Mouse (Mus musculus): Measurements from ENCODE around the gene Fam81a. TPM values are rescaled to one million over a fixed set of nuclear protein-coding genes. Genes with fewer than 3 reads are reported as not detected.

Fam81a gene
- polyA plus RNA-seq, 1 experiment from 2014 or later = 2.4 TPM

- Histone ChIP-seq H3K9me3 (no peaks in the 10 kb centered on the region), H3K27me3 (replicated peaks) (no peaks in the 10 kb centered on the region), H3K36me3 (no peaks in the 10 kb centered on the region), H3K4me1 (no peaks in the 10 kb centered on the region), H3K9ac (no peak overlapping the region), H3K27ac (no peak overlapping the region), H3K4me3 (no peak overlapping the region), H3K4me2 (replicated peaks) (no peak overlapping the region)
- WGBS = 44% methylated on average over 5 of the region's 5 CpGs
- no peak for ATAC-seq (ENCODE audit: low FRiP score, low read depth)
Measured at GRCm38 (mm10) chr9:70048280-70048679, 94.1 kb downstream of the Fam81a start.

- no peaks in the 10 kb centered on the region for H3K4me1 ChIP-seq
- WGBS = 72% methylated on average over 3 of the region's 3 CpGs
- no peak overlapping the region for H3K4me2 ChIP-seq (replicated peaks)
- H3K27me3 ChIP-seq (replicated peaks) = no peaks in the 10 kb centered on the region
- no peaks in the 10 kb centered on the region for H3K36me3 ChIP-seq
- ATAC-seq (ENCODE audit: low FRiP score, low read depth) = no peak
- H3K9me3 ChIP-seq = no peaks in the 10 kb centered on the region
- H3K4me3 ChIP-seq = no peak overlapping the region
- H3K9ac ChIP-seq = no peak overlapping the region
- no peak overlapping the region for H3K27ac ChIP-seq
Measured at GRCm38 (mm10) chr9:70047839-70048238, 94.5 kb downstream of the Fam81a start.

DNA sequence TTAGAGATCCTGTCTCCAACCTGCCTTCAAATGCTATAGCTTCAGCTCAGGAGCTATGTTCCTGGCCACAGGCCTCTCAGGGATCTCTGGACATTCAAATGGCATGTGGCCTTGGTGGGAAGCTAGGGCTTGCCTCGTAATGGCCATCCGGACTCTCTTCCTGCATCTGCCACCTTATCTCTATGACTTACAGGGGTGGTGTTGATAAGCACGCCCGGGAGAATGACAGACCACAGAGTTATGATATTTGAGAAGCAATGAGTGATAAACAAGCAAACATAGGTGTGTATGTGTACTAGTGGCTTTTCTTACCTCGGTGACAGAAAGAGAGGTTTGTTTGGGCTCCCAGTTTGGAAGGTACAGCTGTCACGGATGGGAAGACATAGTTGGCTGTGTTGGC lies 96.1 kb downstream of the Fam81a start:
- no peaks in the 10 kb centered on the region for H3K4me1 ChIP-seq
- H3K4me2 ChIP-seq (replicated peaks) = no peak overlapping the region
- H3K4me3 ChIP-seq = no peak overlapping the region
- no peaks in the 10 kb centered on the region for H3K9me3 ChIP-seq
- ATAC-seq (ENCODE audit: low FRiP score, low read depth) = no peak
- no peak overlapping the region for H3K9ac ChIP-seq
- WGBS = 91% methylated on average over 6 of the region's 6 CpGs
- H3K27ac ChIP-seq = no peak overlapping the region
- no peaks in the 10 kb centered on the region for H3K27me3 ChIP-seq (replicated peaks)
- no peaks in the 10 kb centered on the region for H3K36me3 ChIP-seq

DNA sequence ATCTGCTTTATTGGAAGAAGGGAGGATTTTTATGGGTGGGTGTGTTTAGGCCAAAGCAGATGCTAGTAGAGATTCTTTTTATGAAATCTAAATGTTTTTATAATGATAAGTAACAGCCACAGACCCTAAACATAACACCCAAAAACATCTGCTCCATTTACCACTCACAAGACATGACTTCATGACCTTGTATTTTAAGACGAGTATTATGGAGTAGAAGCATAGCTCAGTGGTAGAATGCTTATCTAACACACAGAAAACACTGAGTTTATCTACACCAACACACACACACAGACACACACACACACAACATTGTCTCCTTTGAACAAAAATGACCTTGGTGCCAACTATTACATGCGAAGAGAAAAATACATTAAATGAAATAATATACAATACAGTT lies 97.5 kb downstream of the Fam81a start:
- 86% methylated on average over 2 of the region's 2 CpGs for WGBS
- Histone ChIP-seq H3K4me2 (replicated peaks) (no peak overlapping the region), H3K4me3 (no peak overlapping the region), H3K36me3 (no peaks in the 10 kb centered on the region), H3K27me3 (replicated peaks) (no peaks in the 10 kb centered on the region), H3K4me1 (no peaks in the 10 kb centered on the region), H3K27ac (no peak overlapping the region), H3K9ac (no peak overlapping the region), H3K9me3 (no peaks in the 10 kb centered on the region)
- no peak for ATAC-seq (ENCODE audit: low FRiP score, low read depth)

- H3K9ac ChIP-seq = no peak overlapping the region
- ATAC-seq (ENCODE audit: low FRiP score, low read depth) = no peak
- no peak overlapping the region for H3K27ac ChIP-seq
- H3K4me2 ChIP-seq (replicated peaks) = no peak overlapping the region
- no peak overlapping the region for H3K4me3 ChIP-seq
- no peaks in the 10 kb centered on the region for H3K36me3 ChIP-seq
- H3K9me3 ChIP-seq = no peaks in the 10 kb centered on the region
- no peaks in the 10 kb centered on the region for H3K27me3 ChIP-seq (replicated peaks)
- WGBS = 35% methylated on average over 1 of the region's 1 CpGs
- no peaks in the 10 kb centered on the region for H3K4me1 ChIP-seq
Measured at GRCm38 (mm10) chr9:70042935-70043334, 99.4 kb downstream of the Fam81a start.

GRCm38 (mm10) chr9:70042137-70042536 lies 100.2 kb downstream of the Fam81a start:
- Histone ChIP-seq H3K27me3 (replicated peaks) (no peaks in the 10 kb centered on the region), H3K4me3 (no peak overlapping the region), H3K9ac (no peak overlapping the region), H3K4me1 (no peaks in the 10 kb centered on the region), H3K27ac (no peak overlapping the region), H3K4me2 (replicated peaks) (no peak overlapping the region), H3K9me3 (no peaks in the 10 kb centered on the region), H3K36me3 (no peaks in the 10 kb centered on the region)
- 94% methylated on average over 4 of the region's 4 CpGs for WGBS
- ATAC-seq (ENCODE audit: low FRiP score, low read depth) = no peak

- Histone ChIP-seq H3K4me1 (no peaks in the 10 kb centered on the region; the same call in 1 of the 2 replicates), H3K27me3 (replicated peaks) (no peaks in the 10 kb centered on the region), H3K4me2 (replicated peaks) (no peak overlapping the region), H3K9me3 (no peaks in the 10 kb centered on the region), H3K4me3 (no peak overlapping the region), H3K9ac (no peak overlapping the region), H3K36me3 (no peaks in the 10 kb centered on the region), H3K27ac (no peak overlapping the region)
- no peak for ATAC-seq (ENCODE audit: low FRiP score, low read depth)
- 85% methylated on average over 11 of the region's 11 CpGs for WGBS
Measured at GRCm38 (mm10) chr9:70040570-70040969, 101.8 kb downstream of the Fam81a start.

GRCm38 (mm10) chr9:70039597-70040385 lies 102.6 kb downstream of the Fam81a start:
- no peaks in the 10 kb centered on the region for H3K9me3 ChIP-seq
- no peaks in the 10 kb centered on the region for H3K27me3 ChIP-seq (replicated peaks)
- no peak for ATAC-seq (ENCODE audit: low FRiP score, low read depth)
- 90% methylated on average over 6 of the region's 6 CpGs for WGBS
- H3K9ac ChIP-seq = no peak overlapping the region
- H3K27ac ChIP-seq = no peak overlapping the region
- H3K36me3 ChIP-seq = no peaks in the 10 kb centered on the region
- no peaks in the 10 kb centered on the region; the same call in 1 of the 2 replicates for H3K4me1 ChIP-seq
- H3K4me2 ChIP-seq (replicated peaks) = no peak overlapping the region
- no peak overlapping the region for H3K4me3 ChIP-seq

Other genes starting within 250 kb of the Fam81a start
- gene Bnip2, start 153.1 kb downstream of the Fam81a start, polyA plus RNA-seq (2016; fragmentation: Nextera tagmentation; extraction: Ambion mirVana) = 94.7 and 105 TPM in 2 replicates
- 173 and 183 TPM in 2 replicates for gene Gtf2a2, start 130.0 kb downstream of the Fam81a start, polyA plus RNA-seq (2016; fragmentation: Nextera tagmentation; extraction: Ambion mirVana)
- not detected in 2 replicates for gene Gcnt3, start 104.5 kb downstream of the Fam81a start, polyA plus RNA-seq (2016; fragmentation: Nextera tagmentation; extraction: Ambion mirVana)
- 10.9 and 11.3 TPM in 2 replicates for gene Myo1e, start 64.8 kb upstream of the Fam81a start, polyA plus RNA-seq (2016; fragmentation: Nextera tagmentation; extraction: Ambion mirVana)